In genomic region chr17:83273636-83274035, GRCm38 (mm10) we compare ENCODE assay signal across 9 mouse cellular contexts. TPM values are rescaled to one million over a fixed set of nuclear protein-coding genes. Genes with fewer than 3 reads are reported as not detected.
A peak's percentile ranks its signal among the peaks of the same experiment; 100 is the strongest.
DNase-seq lines count a peak whose midpoint lies in the region; ATAC-seq lines count a peak whose summit lies in the region.
"Had no signal": no experiment of that assay in that cellular context is flagged by ENCODE, and none has a peak within 500 bp of the region (broad histone marks: within the 10 kb centered on the region; RNA-seq: fewer than 3 reads in every experiment).

No protein-coding gene starts in this region.

- peaks cover 34% of the 10 kb centered on the region for H3K4me1 ChIP-seq in intestine, embryonic 16.5 days (ENCODE audit: control insufficient read depth, insufficient read depth, low read length)
- H3K4me1 ChIP-seq in limb, embryonic 11.5 days (ENCODE audit: control insufficient read depth, insufficient read depth, low read length) = peaks cover 23% of the 10 kb centered on the region
- H3K4me1 ChIP-seq in stomach, embryonic 16.5 days (ENCODE audit: control insufficient read depth, insufficient read depth, low read length) = peaks cover 18% of the 10 kb centered on the region

- peak; percentile 36; the same call in 1 of the 2 replicates for ATAC-seq in intestine, embryonic 16.5 days
- no peak for ATAC-seq in limb, embryonic 11.5 days (ENCODE audit: insufficient number of reproducible peaks, low FRiP score, low TSS enrichment, low read depth)
- ATAC-seq in stomach, embryonic 16.5 days (ENCODE audit: insufficient read depth, low FRiP score) = 0 out of 2 replicates have a peak, but pooled peaks have one; percentile 14
- ATAC-seq: forebrain, postnatal 0 days had no signal

- H3K36me3 ChIP-seq in intestine, embryonic 16.5 days (ENCODE audit: control insufficient read depth, insufficient read depth, low read length) = no peaks in the 10 kb centered on the region
- H3K36me3 ChIP-seq in limb, embryonic 11.5 days (ENCODE audit: control insufficient read depth, insufficient read depth, low read length) = no peaks in the 10 kb centered on the region
- H3K36me3 ChIP-seq in stomach, embryonic 16.5 days (ENCODE audit: control insufficient read depth, insufficient read depth, low read length) = no peaks in the 10 kb centered on the region

- H3K4me3 ChIP-seq in intestine, embryonic 16.5 days (ENCODE audit: low read length) = no peak overlapping the region
- no peak overlapping the region for H3K4me3 ChIP-seq in limb, embryonic 11.5 days (ENCODE audit: low read depth, low read length)
- no peak overlapping the region for H3K4me3 ChIP-seq in stomach, embryonic 16.5 days (replicated peaks; ENCODE audit: low read length)

- peak; percentile 39 for DNase-seq in lung, postnatal 10 days
- DNase-seq in lung, postnatal 25 days (ENCODE audit: low spot score) = no peak
- DNase-seq in limb, embryonic 11.5 days (ENCODE audit: low spot score) = no peak
- no peak for DNase-seq in testis, postnatal 10 days (ENCODE audit: low spot score)
- no peak for DNase-seq in right cerebral cortex, postnatal 36 days (ENCODE audit: low spot score in 2 of 2)
- DNase-seq: cerebellum, adult 2 months; forebrain, postnatal 0 days had no signal

- H3K4me2 ChIP-seq in intestine, embryonic 16.5 days (ENCODE audit: low read depth, low read length) = peak overlapping the region; percentile 32
- peak overlapping the region; percentile 32 for H3K4me2 ChIP-seq in limb, embryonic 11.5 days (ENCODE audit: low read depth, severe bottlenecking)
- peak overlapping the region; percentile 6 for H3K4me2 ChIP-seq in stomach, embryonic 16.5 days (ENCODE audit: low read depth, low read length)

- H3K9me3 ChIP-seq in intestine, embryonic 16.5 days (ENCODE audit: control insufficient read depth, low read length) = no peaks in the 10 kb centered on the region
- no peaks in the 10 kb centered on the region for H3K9me3 ChIP-seq in limb, embryonic 11.5 days (ENCODE audit: control insufficient read depth, low read length)
- H3K9me3 ChIP-seq in stomach, embryonic 16.5 days (replicated peaks; ENCODE audit: control insufficient read depth, low read length) = no peaks in the 10 kb centered on the region

- H3K27me3 ChIP-seq in intestine, embryonic 16.5 days (replicated peaks; ENCODE audit: control insufficient read depth, insufficient read depth, low read length) = no peaks in the 10 kb centered on the region
- peaks cover 3% of the 10 kb centered on the region; the same call in 1 of the 2 replicates for H3K27me3 ChIP-seq in limb, embryonic 11.5 days (ENCODE audit: control insufficient read depth, insufficient read depth, low read length)
- no peaks in the 10 kb centered on the region for H3K27me3 ChIP-seq in stomach, embryonic 16.5 days (ENCODE audit: control insufficient read depth, insufficient read depth, low read length)

- H3K9ac ChIP-seq in intestine, embryonic 16.5 days (ENCODE audit: low read depth, low read length) = no peak overlapping the region; the same call in 1 of the 2 replicates
- no peak overlapping the region for H3K9ac ChIP-seq in limb, embryonic 11.5 days (ENCODE audit: low read length)
- no peak overlapping the region for H3K9ac ChIP-seq in stomach, embryonic 16.5 days (ENCODE audit: low read length)
- H3K9ac ChIP-seq: forebrain, postnatal 0 days had no signal

- WGBS in intestine, embryonic 16.5 days = 19% methylated on average over 9 of the region's 9 CpGs
- WGBS in limb, embryonic 11.5 days = 21% methylated on average over 9 of the region's 9 CpGs
- 26% methylated on average over 9 of the region's 9 CpGs for whole genome bisulfite sequencing in stomach, embryonic 16.5 days

- no peak overlapping the region for H3K27ac ChIP-seq in intestine, embryonic 16.5 days (ENCODE audit: low read length)
- no peak overlapping the region for H3K27ac ChIP-seq in limb, embryonic 11.5 days (replicated peaks; ENCODE audit: low read depth, low read length)
- no peak overlapping the region for H3K27ac ChIP-seq in stomach, embryonic 16.5 days (ENCODE audit: low read length)

RNA-seq across cellular contexts. Expression of gene Pkdcc, which starts 58.5 kb away (rescaled TPM):
- polyA plus RNA-seq in intestine, embryonic 16.5 days (2015; fragmentation: Nextera tagmentation; extraction: Ambion mirVana) = 18.3 and 18.7 TPM in 2 replicates
- polyA plus RNA-seq in limb, embryonic 11.5 days (2014; fragmentation: Nextera tagmentation; extraction: Ambion mirVana) = 21.8 and 22.6 TPM in 2 replicates
- 16.2 and 16.4 TPM in 2 replicates for polyA plus RNA-seq in stomach, embryonic 16.5 days (2015; fragmentation: Nextera tagmentation; extraction: Ambion mirVana)
